Mouse (Mus musculus) E14TG2a.4 (cell line): ENCODE results near the gene Immp2l.

Experiments used
- H3K27me3 ChIP-seq: 2 replicates; pipeline ENCODE4 v1.6.1; 2014; ENCODE audit warnings: low read length, control low read depth; ENCODE audit not compliant: insufficient read depth
- H3K36me3 ChIP-seq: 2 replicates; pipeline ENCODE4 v1.6.1; 2014; ENCODE audit warnings: low read length, control low read depth; ENCODE audit not compliant: insufficient read depth
- H3K4me1 ChIP-seq: replicated peaks from 2 replicates; pipeline ENCODE4 v1.6.1; 2014; ENCODE audit warnings: low read depth, low read length, control low read depth
- H3K4me3 ChIP-seq: replicated peaks from 2 replicates; pipeline ENCODE4 v1.5.1; 2014; ENCODE audit warnings: mild to moderate bottlenecking, low read length
- H3K9me3 ChIP-seq: 2 replicates; pipeline ENCODE4 v1.6.1; 2014; ENCODE audit warnings: low read length, control low read depth
- CTCF ChIP-seq: conservative IDR thresholded peaks from 2 replicates; pipeline ENCODE4 v1.5.1; 2014; ENCODE audit warnings: low read length
- NANOG ChIP-seq: IDR thresholded peaks from 2 replicates; pipeline ENCODE4 v1.6.1; 2014; ENCODE audit warnings: borderline replicate concordance, low read length, mixed read lengths
- POU5F1 ChIP-seq: IDR thresholded peaks from 2 replicates; pipeline ENCODE4 v1.6.1; 2014; ENCODE audit warnings: low read length, borderline replicate concordance

Gene Immp2l

GRCm38 (mm10) chr12:41417961-41418360, 394.1 kb downstream of the Immp2l start:
- H3K27me3 ChIP-seq, result no peaks in the 10 kb centered on the region
- no peaks in the 10 kb centered on the region for H3K4me1 ChIP-seq
- no peaks in the 10 kb centered on the region for H3K36me3 ChIP-seq
- H3K9me3 ChIP-seq, result no peaks in the 10 kb centered on the region
- no peak overlapping the region for H3K4me3 ChIP-seq
- TF ChIP-seq CTCF, result no peak
- TF ChIP-seq NANOG, result no peak
- TF ChIP-seq POU5F1, result no peak

GRCm38 (mm10) chr12:41425101-41425679, 401.3 kb downstream of the Immp2l start:
- Histone ChIP-seq H3K4me1 (no peaks in the 10 kb centered on the region), H3K36me3 (no peaks in the 10 kb centered on the region), H3K27me3 (no peaks in the 10 kb centered on the region), H3K4me3 (no peak overlapping the region), H3K9me3 (no peaks in the 10 kb centered on the region)
- TF ChIP-seq CTCF (no peak), POU5F1 (no peak), NANOG (no peak)

GRCm38 (mm10) chr12:41427464-41427863, 403.6 kb downstream of the Immp2l start:
- TF ChIP-seq NANOG (no peak), POU5F1 (no peak), CTCF (no peak)
- Histone ChIP-seq H3K36me3 (no peaks in the 10 kb centered on the region), H3K9me3 (no peaks in the 10 kb centered on the region), H3K4me3 (no peak overlapping the region), H3K27me3 (no peaks in the 10 kb centered on the region), H3K4me1 (no peaks in the 10 kb centered on the region)

- Histone ChIP-seq H3K36me3 (no peaks in the 10 kb centered on the region), H3K4me3 (no peak overlapping the region), H3K27me3 (no peaks in the 10 kb centered on the region), H3K4me1 (no peaks in the 10 kb centered on the region), H3K9me3 (no peaks in the 10 kb centered on the region)
- TF ChIP-seq CTCF (no peak), POU5F1 (no peak), NANOG (no peak)
Observed at GRCm38 (mm10) chr12:41428806-41429205, 404.9 kb downstream of the Immp2l start.

- TF ChIP-seq POU5F1 (no peak), NANOG (no peak), CTCF (no peak)
Observed at GRCm38 (mm10) chr12:41436206-41436985, 412.5 kb downstream of the Immp2l start.

GRCm38 (mm10) chr12:41438446-41438845, 414.6 kb downstream of the Immp2l start:
- Histone ChIP-seq H3K27me3 (no peaks in the 10 kb centered on the region), H3K9me3 (no peaks in the 10 kb centered on the region), H3K4me1 (no peaks in the 10 kb centered on the region), H3K36me3 (no peaks in the 10 kb centered on the region), H3K4me3 (no peak overlapping the region)
- TF ChIP-seq NANOG (no peak), POU5F1 (no peak), CTCF (no peak)

More at GRCm38 (mm10) chr12:41436206-41436985, 412.5 kb downstream of the Immp2l start:
- Histone ChIP-seq H3K4me1 (no peaks in the 10 kb centered on the region), H3K4me3 (no peak overlapping the region), H3K36me3 (no peaks in the 10 kb centered on the region), H3K9me3 (no peaks in the 10 kb centered on the region), H3K27me3 (no peaks in the 10 kb centered on the region)

- no peaks in the 10 kb centered on the region for H3K9me3 ChIP-seq
- no peaks in the 10 kb centered on the region for H3K36me3 ChIP-seq
- no peak for TF ChIP-seq POU5F1
- TF ChIP-seq CTCF, result no peak
- TF ChIP-seq NANOG, result no peak
- H3K27me3 ChIP-seq, result no peaks in the 10 kb centered on the region
- H3K4me1 ChIP-seq, result no peaks in the 10 kb centered on the region
- no peak overlapping the region for H3K4me3 ChIP-seq
Observed at GRCm38 (mm10) chr12:41468374-41468991, 444.6 kb downstream of the Immp2l start.

- H3K4me3 ChIP-seq, result no peak overlapping the region
- H3K9me3 ChIP-seq, result no peaks in the 10 kb centered on the region
- H3K36me3 ChIP-seq, result no peaks in the 10 kb centered on the region
- H3K4me1 ChIP-seq, result no peaks in the 10 kb centered on the region
- no peaks in the 10 kb centered on the region for H3K27me3 ChIP-seq
- TF ChIP-seq NANOG, result no peak
- TF ChIP-seq POU5F1, result no peak
- no peak for TF ChIP-seq CTCF
Observed at GRCm38 (mm10) chr12:41469096-41469801, 445.4 kb downstream of the Immp2l start.
